Mouse (Mus musculus) mesoderm, embryonic 11.5 days (tissue): Measurements from ENCODE around the gene Gm10447.
A peak's percentile ranks its signal among the peaks of the same experiment; 100 is the strongest.

Source experiments
- DNase-seq: peaks from one replicate; pipeline ENCODE4 v3.0.0-alpha.2; 2012; ENCODE audit warnings: low read depth, low spot score

Gm10447 gene

DNA sequence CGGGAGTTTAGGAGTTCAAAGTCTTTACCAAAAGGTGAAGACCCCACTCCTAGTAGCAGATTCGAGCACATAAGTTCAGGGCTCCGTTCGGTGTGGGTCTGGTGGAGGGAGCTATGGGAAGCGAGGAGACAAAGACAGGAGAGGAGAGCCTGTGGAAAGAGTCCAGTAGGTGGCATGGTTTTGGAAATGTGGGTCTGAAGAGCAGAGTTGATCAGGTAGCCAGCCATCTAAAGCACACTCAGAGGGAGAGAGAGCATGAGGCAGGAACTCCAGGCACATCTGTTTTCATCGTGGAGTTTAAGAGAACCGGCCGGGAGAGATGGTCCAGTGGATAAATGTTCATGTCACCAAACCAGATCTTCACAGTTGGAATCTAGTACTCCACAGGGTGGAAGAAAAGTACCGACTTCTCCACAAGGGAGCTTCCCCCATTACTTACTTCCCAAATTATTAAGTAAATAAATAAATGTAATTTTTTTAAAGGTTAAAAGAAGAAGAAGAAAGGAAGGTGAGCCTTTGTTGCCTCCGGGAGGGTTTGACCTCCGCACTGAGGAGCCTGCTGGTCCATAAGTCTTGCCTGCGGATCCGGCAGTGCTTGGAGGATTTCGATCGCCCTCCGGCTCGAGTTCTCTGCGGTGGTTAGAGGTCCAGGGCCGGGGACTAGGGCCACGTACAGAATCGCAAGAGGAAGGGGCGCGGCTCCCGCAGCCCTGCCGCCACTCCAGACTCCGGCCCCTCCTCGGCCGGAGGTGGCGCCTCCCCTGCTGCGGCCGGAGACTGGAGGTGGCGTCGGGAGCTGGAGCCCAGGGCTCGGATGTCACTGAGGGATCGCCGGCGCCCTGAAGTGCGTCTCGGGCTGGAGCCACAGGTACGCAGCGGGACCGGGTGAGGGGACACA is at the start of gene Gm10447, which contains the start of gene Shroom1:
Gene Gm10447, minus strand, starts transcription at position 637 of the 898 bp plus-strand sequence.
Gene Shroom1, plus strand, starts transcription at position 732 of the 898 bp plus-strand sequence.
- no peak for DNase-seq

DNA sequence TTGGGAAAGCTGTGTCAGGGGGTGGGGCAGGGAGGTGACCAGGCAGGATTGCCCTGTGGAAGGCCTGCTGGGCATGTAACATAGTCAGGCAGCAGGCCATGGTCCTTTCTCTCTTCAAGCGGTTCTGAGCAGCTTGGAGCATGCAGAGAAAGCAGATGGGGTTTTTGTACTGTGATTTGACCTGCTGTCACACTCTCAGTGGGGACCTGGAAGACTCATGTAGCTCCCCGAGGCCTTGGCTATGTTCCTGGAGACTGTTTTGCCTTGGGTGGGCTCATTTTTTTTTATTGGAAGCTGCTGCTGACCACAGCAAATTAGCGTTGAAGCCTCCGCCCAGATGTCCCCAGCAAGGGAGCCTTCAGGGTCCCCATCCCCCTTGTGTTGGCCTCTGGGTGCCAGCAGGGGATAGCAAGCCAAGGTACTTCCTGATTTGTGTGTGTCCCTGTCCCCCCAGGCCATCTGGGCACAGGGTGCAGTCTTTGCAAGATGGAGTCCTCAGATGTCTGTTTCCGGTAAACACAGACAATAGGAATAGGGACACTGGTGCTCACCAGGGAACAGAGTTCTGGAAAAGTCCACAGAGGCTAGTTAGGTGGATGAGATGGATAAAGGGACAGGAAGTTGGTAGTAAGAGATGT is 48.2 kb upstream of the Gm10447 start:
- no peak for DNase-seq

DNA sequence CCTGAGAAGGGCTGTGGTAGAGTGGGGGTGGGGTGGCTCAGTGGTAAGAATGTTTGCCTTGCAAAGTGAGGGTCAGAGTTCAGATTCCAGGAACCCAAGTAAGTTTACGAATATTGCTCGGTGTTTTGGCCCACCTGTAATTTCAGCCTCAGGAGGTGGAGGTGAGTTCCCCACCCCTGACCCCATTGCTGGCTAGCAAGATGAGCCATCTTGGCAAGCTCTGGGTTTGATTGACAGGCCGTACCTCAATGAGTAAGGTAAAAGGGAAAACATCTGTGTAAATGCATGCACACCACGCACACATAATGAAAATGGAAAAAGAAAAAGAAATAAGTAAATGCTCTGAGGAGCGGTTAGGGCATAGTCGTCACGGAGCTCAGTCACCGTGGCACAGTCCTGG is 47.5 kb upstream of the Gm10447 start:
- DNase-seq: no peak

DNA sequence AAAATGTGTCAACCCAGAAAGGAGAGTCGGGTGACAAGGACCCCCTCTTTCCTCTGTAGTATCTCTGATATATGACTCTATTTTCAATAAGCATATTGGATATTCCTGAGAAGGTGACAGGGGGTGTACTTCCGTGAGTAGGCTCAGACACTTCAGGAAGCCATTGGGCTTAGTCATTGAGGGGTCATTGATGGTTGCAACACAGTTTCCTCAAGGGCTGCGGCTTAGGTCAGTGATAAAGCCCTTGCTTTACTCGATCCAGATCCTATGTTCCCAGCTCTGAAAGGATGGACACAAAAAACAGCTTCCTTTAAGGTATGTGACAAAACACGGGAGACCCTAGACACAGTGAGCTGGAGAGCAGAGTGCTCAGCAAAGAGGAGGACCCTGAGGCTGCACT is 46.8 kb upstream of the Gm10447 start:
- no peak for DNase-seq

DNA sequence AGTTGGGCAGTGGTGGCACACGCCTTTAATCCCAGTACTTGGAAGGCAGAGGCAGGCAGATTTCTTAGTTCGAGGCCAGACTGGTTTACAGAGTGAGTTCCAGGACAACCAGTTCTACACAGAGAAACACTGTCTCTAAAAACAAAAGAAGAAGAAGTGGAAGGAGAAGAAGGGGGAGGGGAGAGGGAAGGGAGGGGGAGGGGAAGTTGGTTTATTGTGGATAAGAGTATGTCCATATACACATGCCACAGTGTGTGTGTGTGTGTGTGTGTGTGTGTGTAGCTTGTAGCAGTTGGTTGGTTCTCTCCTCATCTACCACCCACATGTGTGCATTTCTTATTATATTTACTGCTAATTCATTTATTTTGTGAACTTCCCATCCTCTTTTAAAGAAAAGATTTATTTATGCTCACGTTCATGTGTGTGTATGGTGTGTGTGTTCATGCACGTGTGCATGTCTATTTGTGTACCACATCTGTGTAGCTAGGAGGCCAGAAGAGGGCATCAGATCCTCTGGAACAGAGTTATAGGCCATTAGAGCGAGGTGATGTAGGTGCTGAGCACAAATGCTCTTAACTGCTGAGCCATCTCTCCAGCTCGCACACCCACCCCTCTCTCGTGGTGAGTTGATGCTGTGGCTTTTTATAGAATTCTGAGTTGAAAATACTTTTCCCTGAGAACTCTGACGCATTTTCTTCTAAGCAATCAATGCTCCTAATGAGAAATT is 45.3 kb upstream of the Gm10447 start:
- DNase-seq: no peak

DNA sequence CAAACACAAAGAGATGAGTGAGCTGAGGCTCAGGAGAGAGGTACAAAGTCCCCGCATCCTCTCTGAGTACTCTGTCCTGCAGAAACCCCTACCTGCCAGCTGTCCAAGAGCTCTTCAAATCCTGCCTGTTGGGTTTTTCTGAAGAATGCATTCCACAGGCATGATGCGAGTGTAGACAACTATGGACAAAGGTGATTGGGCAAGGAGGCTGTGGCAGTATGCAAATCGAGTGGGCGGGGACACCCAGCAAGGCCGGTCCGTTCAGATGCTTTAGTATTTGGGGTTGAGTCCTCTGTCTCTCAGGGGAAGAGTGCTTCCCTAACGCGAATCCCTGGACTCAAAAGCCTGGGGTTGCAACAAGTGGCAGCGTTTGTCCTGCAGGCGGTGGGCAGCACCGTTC is 43.7 kb upstream of the Gm10447 start:
- peak; percentile 63 for DNase-seq

DNA sequence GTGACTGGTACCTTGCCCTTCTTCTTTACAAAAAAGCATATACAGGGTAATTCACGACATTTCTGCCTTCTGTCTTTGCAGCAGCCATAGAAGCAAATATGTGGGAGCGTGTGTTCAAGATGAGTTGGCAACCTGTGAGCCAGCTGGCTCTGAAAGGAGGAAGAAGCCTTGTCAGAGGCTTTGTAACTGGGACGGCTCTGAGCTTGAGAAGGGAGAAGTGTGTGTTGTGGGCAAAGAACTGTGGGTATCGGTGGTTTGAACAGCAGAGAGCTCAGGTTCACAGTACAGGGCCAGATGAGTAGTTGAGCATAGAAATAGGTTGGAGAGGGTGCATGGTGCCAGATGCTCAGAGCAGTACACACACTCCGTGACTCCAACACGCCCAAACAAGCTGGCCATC is 40.0 kb upstream of the Gm10447 start:
- no peak for DNase-seq

DNA sequence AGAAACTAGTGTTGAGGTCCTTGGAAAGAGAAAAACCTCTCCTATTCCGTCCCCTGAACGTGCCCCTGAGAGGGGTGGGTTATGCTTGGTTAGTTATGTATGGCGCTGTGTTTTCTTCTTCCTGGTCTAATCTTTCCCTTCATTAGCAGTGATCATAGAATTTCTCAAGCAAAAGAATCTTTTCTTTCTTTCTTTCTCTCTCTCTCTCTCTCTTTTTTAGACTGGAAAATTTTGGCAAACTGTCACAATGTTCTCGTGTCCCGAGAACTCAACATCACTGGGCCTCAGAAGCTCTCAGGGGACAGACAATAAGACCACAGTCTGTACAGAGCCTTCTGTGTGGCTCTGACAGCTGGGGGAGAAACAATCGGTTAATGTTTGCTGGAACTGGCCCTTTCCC is 38.5 kb upstream of the Gm10447 start:
- DNase-seq: no peak

DNA sequence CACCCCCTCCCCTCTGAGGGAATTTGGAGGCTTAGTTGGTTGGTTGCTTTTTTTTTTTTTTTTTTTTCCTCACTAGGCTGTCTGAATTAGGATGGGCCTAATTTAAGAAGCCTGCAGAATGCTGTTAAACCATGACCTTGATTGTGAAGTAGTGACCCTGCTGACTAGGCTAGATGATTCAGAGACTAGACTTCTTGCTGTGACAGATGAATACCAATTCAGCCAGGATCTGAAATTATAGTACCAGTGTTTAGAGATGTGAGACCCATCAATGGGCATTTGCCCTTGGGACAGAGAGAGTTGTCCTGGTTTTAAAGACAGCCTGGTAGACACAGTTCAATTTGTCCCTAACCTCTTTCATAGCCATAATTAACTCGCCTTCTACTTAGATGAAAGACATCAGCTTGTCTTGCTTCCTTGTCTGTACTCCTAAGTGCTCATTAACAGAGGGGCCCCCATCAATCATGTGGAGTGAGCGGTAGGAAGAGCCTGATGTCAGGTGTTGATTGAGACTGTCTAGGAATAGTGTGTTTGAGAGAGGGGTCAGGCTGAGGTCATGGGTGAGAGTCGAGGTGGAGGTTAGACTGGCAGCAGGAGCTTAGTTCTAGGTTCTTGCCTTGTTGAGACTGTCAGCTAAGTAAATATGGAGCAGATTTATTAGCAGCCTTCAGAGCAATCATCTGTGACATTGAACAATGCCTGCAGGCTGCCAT is 36.5 kb upstream of the Gm10447 start:
- DNase-seq: peak; percentile 75

DNA sequence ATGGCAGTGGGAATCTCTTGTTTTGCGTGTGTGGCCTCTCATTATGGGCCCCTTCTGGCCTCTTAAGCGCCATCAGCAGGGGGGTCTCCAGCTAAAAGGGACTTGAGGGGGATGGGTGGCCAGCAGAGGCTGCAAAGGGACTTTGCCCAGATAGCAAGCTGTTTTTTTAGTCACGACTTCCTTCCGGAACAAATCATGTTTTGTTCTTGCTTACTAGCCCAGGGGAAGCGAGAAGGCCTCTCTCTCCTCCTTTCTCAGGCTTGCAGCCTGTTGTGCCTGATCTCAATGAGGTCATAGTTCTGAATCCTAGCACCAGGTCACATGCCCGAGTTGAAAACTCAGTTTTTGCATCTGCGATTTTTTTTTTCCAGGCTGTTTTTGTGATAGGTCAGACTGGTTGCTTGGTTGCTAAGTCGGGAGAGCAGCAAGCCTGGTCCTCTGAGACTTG is 35.1 kb upstream of the Gm10447 start:
- DNase-seq: peak; percentile 69

DNA sequence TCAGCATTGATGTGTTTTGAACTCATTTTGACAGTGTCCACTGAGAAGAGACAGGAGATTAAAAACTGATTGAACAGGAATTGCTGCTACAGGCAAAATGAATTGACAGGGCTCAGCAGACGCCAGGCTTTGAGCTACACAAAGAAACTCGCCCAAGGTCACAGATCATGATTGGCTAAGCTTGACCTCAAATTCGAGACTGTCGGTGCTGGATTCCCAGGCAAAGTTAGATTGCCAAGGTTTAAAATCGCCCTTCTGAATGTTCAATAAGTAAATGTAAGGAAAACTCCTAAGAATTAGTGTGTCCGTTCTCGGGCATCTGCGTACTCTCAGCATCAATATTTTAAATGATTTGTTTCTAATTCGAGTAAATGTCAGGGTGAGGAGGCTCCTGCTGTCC is 32.5 kb upstream of the Gm10447 start:
- no peak for DNase-seq

DNA sequence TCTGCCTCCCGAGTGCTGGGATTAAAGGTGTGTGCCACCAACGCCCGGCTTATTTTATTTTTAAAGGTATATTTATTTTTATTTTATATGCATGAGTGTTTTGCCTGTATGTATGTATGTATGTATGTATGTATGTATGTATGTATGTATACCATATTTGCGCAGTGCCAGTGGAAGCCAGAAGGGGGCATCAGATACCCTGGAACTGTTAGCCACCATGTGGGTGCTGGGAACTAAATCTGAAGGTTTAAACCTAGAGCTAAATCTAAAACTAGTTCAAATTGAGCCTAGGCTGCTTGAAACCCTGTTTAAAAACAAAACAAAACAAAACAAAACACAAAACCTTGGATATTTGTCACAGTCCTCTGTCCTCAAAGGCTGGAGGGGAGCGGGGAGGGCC is 32.1 kb upstream of the Gm10447 start:
- no peak for DNase-seq

DNA sequence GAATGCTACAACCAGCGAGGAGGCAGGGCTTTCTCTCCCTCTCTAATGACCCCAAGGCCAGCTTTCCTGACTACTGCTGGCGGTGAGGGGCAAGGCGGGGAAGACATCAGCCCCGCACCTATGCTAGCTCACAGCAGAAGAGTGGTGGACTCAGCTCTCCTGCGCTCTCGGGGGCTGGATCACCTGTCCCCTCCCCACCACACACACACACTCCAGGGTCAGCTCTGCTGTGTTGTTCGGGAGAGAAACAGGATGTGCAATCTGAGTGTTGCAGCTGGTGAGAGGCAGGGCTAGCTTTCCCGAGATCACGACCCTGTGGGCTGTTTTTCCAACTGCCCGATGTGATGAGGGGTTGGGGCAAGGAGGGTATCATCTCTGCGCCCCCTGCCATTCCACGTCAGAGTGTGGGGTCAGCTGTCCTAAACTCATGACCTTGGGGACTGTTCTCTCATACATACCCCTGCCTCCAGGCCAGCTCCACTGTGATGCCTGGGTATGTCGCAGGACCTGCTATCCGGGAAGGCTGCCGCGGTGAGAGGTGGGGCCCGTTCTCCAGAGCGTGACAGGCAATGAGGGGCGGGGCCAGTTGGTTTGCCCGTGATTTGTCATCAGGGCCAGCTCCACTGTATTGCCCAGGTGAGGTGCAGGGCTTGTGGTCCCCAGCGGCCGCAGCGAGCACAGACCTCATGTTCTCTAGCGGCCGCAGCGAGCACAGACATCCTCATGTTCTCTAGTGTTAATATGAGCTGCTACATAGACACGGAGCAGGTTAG is 30.1 kb upstream of the Gm10447 start:
- no peak for DNase-seq

DNA sequence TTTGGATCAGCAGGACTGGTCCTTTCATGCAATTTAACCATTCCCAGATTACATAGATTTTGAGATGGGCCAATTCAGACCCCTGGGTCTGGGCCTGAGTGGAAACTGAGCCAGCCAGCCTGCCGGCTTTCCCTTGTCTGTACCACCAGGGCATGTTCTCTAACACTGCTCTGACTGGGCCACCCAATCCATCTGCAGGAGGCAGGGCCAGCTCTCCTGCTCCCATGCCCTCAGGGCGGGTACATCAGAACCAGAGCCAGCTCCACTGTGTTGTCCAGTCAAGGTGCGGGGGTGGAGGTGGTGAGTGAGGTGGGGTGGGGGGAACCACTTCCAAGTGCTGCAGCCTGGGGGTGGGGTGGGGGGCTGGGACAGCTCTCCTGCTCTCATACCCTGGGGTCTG is 29.4 kb upstream of the Gm10447 start:
- DNase-seq: no peak

DNA sequence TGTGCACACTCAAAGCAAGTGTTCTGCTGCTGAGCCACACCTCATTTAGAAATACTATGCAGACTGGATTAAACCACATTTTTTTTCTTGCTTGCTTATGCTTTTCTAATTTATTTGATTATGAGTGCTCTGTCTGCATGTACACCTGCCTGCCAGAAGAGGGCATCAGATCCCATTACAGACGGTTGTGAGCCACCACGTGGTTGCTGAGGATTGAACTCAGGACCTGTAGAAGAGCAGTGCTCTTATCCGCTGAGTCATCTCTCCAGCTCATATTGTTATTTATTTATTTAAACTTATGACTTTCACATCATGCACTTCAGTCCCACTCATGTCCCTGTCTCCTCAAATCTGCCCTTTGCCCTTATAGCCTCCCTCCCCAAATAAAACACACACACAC is 28.8 kb upstream of the Gm10447 start:
- no peak for DNase-seq

DNA sequence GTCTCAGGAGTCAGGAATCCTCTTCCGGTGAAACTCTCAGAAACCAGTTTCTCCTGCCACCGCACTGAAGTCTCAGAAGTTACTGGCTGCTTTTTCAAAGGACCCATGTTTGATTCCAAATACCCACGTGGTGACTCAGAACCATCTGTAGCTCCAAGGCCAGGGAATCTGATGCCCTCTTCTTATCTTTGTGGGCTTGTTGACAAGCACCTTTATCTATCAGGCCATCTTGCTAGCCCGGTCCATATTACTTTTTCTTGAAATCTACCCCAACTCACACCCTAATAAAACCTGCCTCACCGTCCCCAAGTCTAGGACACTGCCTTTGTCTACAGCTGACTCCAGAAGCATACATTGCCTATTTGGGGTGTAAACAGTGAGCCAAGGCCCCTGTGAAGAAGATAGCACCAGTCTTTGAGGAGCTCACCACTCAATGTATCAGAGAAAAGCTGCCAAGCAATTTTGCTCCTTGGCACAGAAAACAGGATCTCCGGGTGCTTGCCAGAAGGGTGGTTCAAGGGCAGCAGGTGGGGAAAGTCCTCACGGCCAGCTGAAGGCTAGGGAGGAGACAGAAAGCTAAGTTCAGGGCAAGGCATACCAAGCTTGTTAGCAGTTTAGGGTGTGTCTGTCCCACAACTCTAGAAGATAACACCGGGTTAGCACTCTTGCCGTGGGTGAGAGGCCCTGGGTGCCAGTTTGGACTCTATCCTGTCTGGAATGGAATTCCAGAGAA is 26.4 kb upstream of the Gm10447 start:
- no peak for DNase-seq

DNA sequence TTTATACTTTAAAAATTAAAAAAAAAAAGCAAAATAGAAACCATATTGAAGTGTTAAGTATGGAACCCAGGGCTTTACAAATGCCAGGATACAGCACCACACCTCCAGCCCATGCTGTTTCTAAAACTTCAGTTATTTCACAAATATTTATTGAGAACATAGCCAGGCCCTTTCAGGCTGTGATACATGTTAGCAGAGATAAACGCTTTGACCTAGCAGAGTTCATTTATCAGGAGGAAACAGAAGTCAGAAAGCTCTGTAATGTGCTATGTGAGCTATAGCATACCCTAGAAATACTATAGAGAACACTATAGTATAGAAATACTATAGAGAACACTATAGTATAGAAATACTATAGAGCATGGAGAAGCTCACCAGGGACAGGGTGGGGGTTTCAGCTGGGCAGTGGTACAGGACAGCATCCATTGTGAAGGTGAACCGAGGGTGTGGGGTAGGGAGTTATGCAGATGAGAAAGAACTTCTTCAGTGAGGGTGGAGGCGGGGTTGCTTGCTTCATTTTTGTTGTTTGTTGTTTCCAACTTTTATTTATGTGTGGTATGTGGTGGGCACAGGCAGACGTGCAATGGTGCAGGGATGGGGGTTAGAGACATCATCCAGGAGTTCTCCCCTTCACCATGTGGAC is 24.3 kb upstream of the Gm10447 start:
- no peak for DNase-seq

DNA sequence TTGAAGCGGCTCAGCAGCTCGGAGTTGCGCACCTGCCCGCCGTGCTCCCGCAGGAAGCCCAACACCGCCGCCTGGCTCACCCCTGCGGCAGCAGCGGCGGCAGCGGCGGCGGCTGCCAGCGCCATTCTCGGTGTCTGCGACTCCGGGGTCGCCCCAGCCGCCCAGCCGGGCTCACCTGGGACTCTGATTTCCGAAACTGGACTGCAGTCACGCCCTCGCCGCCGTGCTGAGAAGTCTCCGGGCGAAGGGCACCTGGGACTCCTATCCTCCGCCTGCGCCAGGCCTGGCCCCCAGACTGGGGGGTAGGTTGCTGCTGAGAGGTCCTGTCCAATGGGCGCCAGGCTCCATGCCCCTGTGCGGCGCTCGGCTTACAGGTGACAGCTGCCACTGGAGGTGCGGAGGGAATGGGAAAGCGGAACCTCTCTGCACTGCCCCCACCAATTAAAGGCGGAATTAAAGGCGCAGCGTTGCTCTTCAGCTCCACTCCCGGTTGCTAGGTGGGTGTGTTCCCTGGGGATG is 22.9 kb upstream of the Gm10447 start, which contains the start of the genes Gm9945 and Sowaha:
Gene Gm9945, plus strand, starts transcription at position 384 of the 519 bp plus-strand sequence.
Gene Sowaha, minus strand, starts transcription at position 492 of the 519 bp plus-strand sequence.
- no peak for DNase-seq

DNA sequence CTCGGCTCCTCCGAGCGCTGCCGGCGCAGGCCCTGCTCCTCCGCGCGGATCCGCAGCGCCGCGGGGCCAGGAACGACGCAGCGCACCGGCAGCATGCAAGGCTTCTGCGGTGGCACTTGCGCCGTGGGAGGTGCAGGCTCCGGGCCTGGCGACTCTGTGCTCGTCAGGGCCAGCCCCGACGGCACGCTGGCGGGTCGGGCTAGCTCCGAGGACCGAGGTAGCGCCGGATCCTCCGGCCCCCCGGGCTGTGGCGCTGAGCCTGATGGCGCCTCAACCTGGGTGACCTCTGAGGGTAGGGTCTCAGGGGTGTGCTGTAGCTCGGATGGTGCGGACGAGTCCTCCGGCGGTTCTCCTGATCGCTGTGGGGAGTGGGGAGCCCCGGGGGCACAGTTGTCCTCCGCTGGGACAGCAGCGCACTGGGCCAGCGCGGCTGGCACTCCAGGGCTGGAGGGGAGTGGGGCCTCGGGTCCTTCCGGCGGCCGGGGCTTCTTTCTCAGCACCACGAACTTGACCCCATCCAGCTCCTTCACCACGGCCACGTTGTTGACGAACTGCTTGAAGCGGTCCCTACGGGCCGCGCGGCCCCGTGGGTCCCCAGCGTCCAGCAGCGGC is 22.4 kb upstream of the Gm10447 start:
- no peak for DNase-seq
